Mouse (Mus musculus): Measurements from ENCODE around the gene Arl6ip1.

The Arl6ip1 gene

DNA sequence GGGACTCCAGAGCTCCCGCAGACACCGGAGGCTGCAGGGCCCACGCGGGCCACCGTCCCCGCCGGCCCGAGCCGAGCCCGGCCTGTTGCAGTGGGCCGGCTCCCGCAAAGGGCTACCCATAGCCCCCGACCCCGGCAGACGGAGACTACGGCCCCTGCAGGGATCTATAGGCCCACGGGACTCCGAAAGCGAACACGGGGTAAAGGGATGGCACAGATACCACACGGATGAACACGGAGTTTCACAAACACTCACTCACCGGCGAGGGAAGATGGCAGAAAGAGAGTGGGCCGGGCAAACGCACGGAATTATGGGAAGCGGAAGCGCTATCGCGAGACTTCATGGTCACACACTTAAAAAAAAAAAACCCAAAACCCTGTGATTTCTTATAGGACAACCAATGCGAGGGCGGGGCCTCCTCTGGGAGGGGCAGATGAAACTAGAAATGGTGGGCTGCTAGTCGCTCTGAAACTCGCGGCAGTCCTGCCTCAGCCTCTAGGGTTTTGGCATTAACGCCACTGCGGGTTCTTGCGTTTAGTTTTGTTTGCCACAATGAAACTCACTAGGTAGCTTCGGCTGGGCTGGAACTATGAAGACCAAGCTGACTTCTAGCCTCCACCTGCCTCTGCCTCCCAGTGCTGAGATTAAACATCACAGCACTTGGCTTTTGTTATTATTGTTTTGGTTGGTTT, 13.4 kb downstream of the Arl6ip1 start, which contains the start of gene Rps15a:
Gene Rps15a, minus strand, starts transcription at position 312 of the 692 bp plus-strand sequence.
- peak; percentile 95 for DNase-seq

DNA sequence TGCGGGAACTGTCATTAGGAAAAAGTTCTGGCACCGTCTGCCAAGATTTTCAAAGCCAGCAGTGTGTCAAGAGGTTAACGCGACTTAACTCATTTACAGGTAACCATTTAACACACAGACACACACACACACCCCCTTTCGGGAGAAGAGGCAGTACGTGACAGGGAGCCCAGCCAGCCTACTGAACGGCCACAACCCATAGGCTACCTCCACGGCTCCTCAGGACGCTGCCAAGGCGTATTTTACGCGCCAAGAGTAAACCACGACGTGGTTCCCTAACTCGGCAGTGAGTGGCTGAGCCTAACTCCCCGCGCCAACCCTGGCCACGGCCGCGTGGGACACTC, 14.0 kb downstream of the Arl6ip1 start:
- no peak for DNase-seq

DNA sequence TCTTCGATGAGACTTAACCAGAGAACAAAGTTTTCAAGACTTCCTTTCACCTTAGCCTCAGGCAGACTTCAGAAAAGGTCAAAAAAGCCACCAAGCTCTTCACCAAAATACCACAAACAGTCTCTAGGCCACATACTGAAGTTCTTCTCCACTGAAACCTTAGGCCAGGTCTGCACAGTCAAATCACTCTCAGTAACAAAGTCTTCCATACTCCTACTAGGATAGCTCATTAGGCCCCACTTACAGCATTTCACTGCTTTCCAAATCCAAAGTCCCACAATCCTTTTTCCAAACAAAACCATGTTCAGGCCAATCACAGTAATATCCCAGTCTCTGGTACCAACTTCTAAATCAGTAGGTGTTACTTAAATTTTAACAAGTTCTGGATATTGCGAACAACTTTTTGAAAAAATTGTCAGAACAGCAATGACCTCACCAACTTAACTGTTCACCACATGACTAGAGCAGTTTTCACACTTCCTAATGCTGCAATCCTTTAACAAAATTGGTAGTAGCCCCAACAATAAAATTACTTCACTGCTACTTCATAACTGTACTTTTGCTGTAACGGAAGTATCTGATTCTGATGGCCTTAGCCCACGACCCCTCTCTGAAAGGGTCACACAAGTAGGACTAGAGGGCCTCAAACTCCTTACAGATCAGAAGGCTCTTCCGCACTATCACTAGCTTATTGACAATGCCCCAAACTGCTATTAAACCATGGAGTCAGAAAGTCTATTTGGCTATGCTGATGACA, 15.7 kb downstream of the Arl6ip1 start:
- no peak for DNase-seq

DNA sequence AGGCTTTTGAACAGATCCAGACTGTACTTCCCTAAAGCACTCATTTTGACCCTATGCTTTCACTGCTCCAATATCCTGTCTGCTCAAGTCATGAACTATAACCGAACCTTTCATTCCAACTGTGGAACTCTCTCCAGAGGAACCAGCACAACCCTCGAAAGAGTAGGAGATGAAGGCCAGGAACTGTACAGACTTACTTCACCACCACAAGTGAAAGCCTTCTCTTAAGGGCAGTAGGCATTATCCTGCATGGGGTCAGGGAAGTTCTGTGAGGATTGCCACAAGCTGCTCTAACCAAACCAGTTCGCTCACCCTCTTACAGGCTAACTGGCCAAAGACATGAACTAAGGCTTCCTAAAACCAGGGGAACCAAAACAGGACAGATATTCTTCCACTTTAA, 18.3 kb downstream of the Arl6ip1 start:
- DNase-seq: no peak

DNA sequence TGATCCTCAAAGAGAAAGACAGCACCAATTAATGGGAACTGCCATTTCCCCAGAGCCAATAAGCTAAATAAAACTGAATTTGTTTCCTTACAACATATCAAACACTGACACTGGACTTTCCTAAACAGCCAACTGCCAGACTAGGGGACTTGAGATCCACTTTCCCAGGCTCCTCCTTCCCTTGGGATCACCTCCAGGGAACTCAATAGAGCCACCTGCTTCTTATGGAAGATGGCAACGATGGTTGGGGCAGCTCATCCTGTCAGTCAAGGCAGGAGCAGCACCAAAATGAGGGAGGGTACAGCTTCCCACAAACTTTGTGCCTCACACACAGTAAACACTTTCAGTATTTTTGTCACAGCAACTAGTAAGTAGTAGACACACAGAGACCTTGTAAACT, 21.8 kb downstream of the Arl6ip1 start:
- no peak for DNase-seq

DNA sequence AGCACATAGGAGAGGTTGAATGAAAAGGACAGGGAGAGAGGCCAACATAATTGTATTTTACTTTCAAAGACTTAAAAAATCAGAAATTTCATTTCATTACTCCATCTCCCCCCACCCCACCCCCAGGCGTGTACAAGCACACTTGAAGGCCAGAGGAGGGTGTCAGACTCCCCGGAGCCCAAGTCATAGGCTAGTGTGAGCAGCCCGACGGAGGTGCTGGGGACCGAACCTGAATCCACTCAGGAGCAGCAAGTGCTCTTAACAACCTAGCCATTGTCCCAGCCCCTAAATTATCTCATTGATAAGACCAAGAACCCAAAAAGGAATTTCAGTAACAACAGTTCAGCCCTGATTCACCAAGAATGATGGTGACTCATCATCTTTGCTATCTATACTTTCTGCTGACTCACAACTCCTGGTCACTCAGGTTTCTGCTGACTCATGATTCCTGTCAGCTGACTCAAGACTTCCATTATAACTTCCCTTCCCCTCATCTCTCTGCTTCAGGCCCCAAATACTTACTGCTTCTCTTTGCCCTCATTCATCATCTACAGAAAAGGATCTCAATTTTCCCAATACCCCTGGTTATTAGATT, 24.9 kb downstream of the Arl6ip1 start:
- DNase-seq: no peak

DNA sequence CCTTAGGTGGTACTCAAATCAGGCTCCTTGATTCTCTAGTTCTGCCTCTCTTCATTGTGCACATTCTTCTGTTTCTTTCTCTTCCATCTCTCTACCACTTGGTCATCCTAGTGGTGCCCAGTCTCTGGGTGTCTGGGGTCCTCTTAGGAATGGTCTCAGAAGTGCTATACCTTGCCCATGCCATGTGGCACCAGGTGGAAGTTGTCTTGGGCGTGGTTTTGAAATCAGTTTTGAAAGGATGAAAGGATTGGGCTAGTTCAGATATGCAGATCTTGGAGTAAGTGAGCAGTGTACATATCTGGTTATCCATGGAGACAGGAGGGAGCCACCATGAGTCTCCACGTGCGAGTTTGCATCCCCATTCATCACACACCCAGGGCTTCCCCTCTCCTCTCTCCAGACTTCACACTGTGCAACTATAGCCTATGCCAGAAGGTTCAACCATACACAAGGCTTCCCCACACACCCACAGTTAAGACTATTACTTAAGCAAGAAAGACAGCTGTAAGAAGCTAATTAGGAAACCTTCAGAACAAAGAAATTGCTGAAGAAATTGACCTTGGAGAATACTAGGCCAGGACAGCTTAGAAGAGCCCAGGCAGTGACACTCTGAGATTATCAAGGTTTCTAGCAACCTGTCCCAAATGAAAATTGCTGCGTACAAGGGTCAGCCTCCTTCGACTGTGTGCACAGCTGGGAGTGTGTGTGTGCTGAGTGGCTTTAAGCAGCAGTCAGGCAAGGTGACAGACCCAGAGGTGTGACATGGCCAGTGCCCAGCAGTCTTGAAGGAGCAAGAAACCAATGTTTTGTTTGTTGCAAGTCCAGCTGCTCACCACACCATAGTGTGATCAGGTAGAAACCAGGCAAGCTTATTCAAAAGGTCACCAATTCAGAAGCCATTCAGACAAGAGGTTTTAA, 25.7 kb downstream of the Arl6ip1 start:
- DNase-seq: no peak

DNA sequence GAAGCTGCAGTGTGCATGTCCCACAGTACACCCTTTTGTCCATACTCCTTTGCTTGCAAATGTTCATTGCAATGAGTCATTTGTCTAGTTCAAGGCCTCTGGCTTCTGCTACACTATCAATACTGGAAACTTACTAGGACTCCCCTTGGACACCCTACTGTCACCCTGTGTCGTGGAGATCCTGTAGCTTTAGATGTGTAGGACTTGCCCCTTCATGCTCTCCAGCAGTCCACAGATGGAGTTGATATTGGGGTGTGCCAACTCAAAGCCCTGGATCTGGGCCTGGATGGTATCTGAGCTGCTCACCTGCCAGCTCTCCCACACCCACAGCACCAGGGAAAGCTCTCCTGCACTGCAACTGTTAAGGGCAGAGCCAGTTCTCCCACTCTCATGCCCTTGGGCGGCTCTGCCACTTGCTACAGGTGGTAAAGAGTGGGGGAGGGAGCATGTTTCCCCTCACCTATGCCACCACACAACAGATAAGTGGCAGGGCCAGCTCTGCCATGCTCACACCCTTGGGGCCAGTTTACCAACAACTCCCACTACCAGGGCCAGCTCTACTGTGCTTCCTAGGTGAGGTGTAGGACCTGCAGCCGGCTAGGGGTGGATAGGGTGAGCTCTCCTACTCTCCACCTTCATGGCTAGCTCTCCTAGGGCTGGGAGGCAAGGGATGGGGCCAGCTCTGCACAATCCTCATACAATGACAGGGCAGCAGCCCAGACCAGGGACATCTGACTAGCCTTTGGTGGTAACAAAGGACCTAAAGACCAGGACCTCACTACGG, 26.6 kb downstream of the Arl6ip1 start:
- no peak for DNase-seq

DNA sequence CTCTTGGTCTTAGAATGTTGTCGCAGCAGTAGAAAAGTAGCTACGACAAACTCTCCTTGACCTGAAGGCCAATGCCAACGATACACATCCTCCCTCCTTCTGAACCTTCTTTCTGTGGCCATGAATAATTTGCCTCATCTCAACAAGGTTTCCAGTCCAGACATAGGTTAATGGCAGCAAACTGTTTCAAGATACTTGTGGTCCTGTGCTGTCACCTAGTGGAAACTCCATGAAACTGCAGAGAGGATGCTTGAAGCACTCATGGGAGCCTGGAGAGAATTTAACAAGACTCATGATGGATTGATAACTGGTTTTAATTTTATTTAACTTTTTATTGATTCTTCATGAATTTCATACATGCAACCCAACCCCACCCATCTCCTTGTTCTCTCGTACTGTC, 27.2 kb downstream of the Arl6ip1 start:
- DNase-seq: peak; percentile 44

DNA sequence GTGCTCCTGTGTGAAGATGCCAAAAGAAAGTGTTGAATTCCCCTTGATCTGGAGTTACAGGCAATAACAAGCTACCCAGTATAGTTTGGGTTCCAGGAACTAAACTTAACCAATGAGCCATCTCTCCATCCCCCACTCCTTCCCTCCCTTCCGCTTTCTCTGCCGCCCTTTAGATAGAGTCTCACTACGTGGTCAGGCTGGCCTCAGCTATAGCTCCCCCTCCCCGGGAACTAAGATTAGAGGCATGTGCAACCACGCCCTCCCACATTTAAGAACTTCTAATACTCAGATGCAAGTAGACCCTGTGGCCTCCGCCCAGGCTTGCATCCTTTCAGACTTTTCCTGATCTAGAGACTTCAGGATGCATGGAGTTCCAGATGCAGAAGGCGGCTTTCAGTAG, 31.8 kb downstream of the Arl6ip1 start:
- no peak for DNase-seq

DNA sequence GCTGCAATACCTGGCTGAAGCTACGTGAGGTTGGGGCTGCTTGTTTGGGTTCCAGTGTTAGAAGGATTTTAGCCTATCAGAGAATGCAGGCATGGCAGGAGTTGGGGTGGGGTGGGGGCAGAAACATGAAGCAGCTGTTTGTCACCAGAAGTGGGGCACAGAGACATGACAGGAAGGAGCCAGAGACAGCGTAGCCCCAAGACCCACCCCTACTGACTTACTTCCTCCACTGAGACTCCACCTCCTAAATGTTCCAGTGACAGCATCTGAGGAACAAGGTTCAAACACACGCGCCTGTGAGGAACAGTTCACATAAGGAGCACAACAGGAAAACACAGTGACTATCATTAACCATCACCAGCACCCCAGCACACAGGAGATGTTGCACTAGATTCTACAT, 49.5 kb downstream of the Arl6ip1 start:
- DNase-seq: peak; percentile 21

DNA sequence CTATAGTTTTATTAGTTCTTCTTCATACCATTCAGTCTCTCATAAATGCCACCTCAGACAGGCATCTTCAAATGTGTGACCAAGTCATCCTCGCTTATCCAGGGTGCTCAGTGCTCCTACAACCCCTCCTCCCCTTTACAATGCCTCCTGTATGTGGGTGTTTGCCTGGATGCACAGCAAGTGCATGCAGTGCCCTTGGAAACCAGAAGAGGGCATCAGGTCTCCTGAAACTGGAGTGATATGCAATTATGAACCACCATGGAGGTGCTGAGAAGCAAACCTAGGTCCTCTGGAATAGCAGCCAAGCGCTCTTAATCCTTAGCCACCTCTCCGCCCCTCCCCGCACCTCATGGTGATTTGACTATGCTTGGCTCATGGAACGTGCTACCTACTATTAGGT, 50.4 kb downstream of the Arl6ip1 start:
- DNase-seq: no peak

All from thymus, postnatal 25 days (tissue).